Mouse (Mus musculus) T-helper 1 cell (primary cell): ENCODE data around the gene G6pc2.

ENCODE experiments used
- in situ Hi-C: fragments of 300-600 bp; cut with MboI, MseI; formaldehyde crosslinking; loops from one replicate; pipeline ENCODE4 v1.15.1; 2025; ENCODE audit warnings: high pct_unique_total_duplicates

G6pc2 gene

GRCm38 (mm10) chr2:69234976-69235678, 24.3 kb downstream of the G6pc2 start:
- in situ Hi-C loops: no loop called here

- in situ Hi-C loops: no loop called here
Measured at GRCm38 (mm10) chr2:69239315-69239714, 28.4 kb downstream of the G6pc2 start.

GRCm38 (mm10) chr2:69244924-69245323, 34.1 kb downstream of the G6pc2 start:
- in situ Hi-C loops: no loop called here

- in situ Hi-C loops: no loop called here
Measured at GRCm38 (mm10) chr2:69247081-69247480, 36.2 kb downstream of the G6pc2 start.

GRCm38 (mm10) chr2:69248221-69248755, 37.4 kb downstream of the G6pc2 start:
- in situ Hi-C loops: no loop called here

GRCm38 (mm10) chr2:69264069-69264618, 53.3 kb downstream of the G6pc2 start:
- in situ Hi-C loops: no loop called here

- in situ Hi-C loops: no loop called here
Measured at GRCm38 (mm10) chr2:69275875-69276274, 65.0 kb downstream of the G6pc2 start.
